Mouse (Mus musculus) C2C12 (cell line): Measurements from ENCODE around the gene Samd4b. TPM values are rescaled to one million over a fixed set of nuclear protein-coding genes. Genes with fewer than 3 reads are reported as not detected.
"Not testable (repeated sequence)": the region's sequence is repeated elsewhere in the genome, so short reads cannot be mapped to it uniquely, and the experiment has no call there.

ENCODE experiments used
- H3K27me3 ChIP-seq: one replicate; pipeline ENCODE4 v1.6.1; 2011; ENCODE audit not compliant: control insufficient read depth, insufficient read depth, insufficient read length
- H3K36me3 ChIP-seq: one replicate; pipeline ENCODE4 v1.6.1; 2011; ENCODE audit not compliant: control insufficient read depth, insufficient read depth
- H3K4me3 ChIP-seq: one replicate; pipeline ENCODE4 v1.5.1; 2011; ENCODE audit warnings: mild to moderate bottlenecking, control low read depth; ENCODE audit not compliant: poor library complexity, insufficient read depth, severe bottlenecking
- H3K79me2 ChIP-seq: one replicate; pipeline ENCODE4 v1.6.1; 2011; ENCODE audit not compliant: control insufficient read depth, insufficient read depth
- H3K79me3 ChIP-seq: one replicate; pipeline ENCODE4 v1.6.1; 2011; ENCODE audit warnings: low read depth, control low read depth
- H3ac ChIP-seq: one replicate; pipeline ENCODE3; 2011; ENCODE audit warnings: low read depth; ENCODE audit not compliant: control insufficient read depth, insufficient read length
- CEBPB ChIP-seq: IDR thresholded peaks from one replicate; pipeline ENCODE4 v1.6.1; 2011; ENCODE audit warnings: low read depth, mild to moderate bottlenecking, control low read depth, moderate library complexity
- CTCF ChIP-seq: IDR thresholded peaks from one replicate; pipeline ENCODE4 v1.5.1; 2011; ENCODE audit not compliant: control insufficient read depth, insufficient read depth, insufficient read length
- FOSL1 ChIP-seq: IDR thresholded peaks from one replicate; pipeline ENCODE4 v1.8.0; 2011; ENCODE audit warnings: mild to moderate bottlenecking, low read length; ENCODE audit not compliant: poor library complexity, insufficient read depth, severe bottlenecking
- MAX ChIP-seq: IDR thresholded peaks from one replicate; pipeline ENCODE4 v1.6.1; 2011; ENCODE audit warnings: mild to moderate bottlenecking, control low read depth
- MYOD1 ChIP-seq: IDR thresholded peaks from one replicate; pipeline ENCODE4 v1.6.1; 2011; ENCODE audit warnings: low read depth; ENCODE audit not compliant: control insufficient read depth, insufficient read length
- MYOG ChIP-seq: IDR thresholded peaks from one replicate; pipeline ENCODE4 v1.6.1; 2011; ENCODE audit not compliant: control insufficient read depth, insufficient read length; ENCODE audit errors: extremely low read depth
- USF1 ChIP-seq: IDR thresholded peaks from one replicate; pipeline ENCODE4 v1.6.1; 2011; ENCODE audit warnings: low read depth, mild to moderate bottlenecking, control low read depth, moderate library complexity
- polyA plus RNA-seq: library from polyadenylated mRNA; unstranded; fragments of >200 nt; fragmentation: generic; extraction: Trizol; gene quantifications from one replicate; pipeline ENCODE4 v1.2.1, GENCODE M21; 2012; ENCODE audit warnings: missing spikeins

The Samd4b gene
- polyA plus RNA-seq, 1 experiment, result 42.6 TPM

DNA sequence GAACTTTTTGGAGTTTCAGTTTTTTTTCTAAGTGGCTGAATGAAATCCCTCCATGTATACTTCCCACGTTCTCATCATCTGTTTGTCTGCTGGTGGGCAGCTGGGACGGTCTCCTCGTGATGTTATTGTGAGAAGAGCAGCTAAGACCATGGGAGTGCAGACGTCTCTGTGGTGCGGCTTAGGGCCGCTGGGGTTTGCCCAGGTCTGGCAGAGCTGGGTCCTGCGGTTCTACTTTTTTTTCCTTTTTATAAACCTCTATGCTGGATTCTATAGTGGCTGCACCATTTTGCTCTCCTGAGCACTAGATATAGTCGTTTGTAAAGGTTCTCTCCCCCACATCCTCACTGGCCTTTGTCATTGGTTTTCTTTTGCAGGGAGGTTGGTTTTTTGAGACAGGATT, 86.5 kb downstream of the Samd4b start:
- Histone ChIP-seq H3K79me3 (no peaks in the 10 kb centered on the region), H3K79me2 (no peaks in the 10 kb centered on the region), H3K27me3 (peaks cover 20% of the 10 kb centered on the region), H3K36me3 (no peaks in the 10 kb centered on the region), H3ac (no peak overlapping the region), H3K4me3 (no peak overlapping the region)
- TF ChIP-seq MYOD1 (no peak), MYOG (no peak)

DNA sequence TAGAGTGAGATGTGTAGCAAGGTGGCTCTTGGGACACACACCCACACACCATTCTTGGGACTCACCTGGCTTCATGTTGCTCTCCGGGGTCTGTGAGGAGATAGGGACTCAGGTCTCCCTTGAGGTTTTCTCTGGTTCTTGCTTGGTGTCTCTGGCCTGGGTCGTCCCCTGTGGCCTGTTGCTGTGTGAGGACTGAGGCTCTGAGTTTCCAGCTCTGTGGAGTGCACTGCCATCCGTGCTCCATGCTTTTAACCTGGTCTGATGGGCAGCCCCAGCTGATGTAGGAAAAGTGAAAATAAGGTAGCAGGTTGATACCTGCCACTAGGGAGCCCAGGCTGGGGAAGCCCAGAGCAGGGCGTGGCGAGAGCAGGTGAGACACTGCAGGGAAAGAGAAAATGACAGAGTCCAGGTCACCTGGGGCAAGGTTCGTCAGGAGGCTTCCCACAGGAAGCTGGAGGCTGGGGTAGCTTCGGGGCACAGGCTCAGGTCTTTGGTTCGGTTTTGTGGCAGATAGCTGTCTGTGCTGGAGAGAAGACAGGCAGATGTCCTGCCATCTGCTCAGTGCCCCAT, 87.5 kb downstream of the Samd4b start, which contains the start of gene Ifnl2:
TSS of gene Ifnl2 (minus strand) at position 51 of the 570 bp plus-strand sequence.
- H3ac ChIP-seq, H3K79me3 ChIP-seq, H3K4me3 ChIP-seq, H3K36me3 ChIP-seq, H3K79me2 ChIP-seq: not testable (repeated sequence)
- H3K27me3 ChIP-seq, result peaks cover 17% of the 10 kb centered on the region

GRCm38 (mm10) chr7:28509121-28509520, 88.8 kb downstream of the Samd4b start:
- not testable (repeated sequence) for H3ac ChIP-seq, H3K36me3 ChIP-seq, H3K4me3 ChIP-seq, H3K79me3 ChIP-seq, H3K79me2 ChIP-seq
- H3K27me3 ChIP-seq, result peaks cover 22% of the 10 kb centered on the region

DNA sequence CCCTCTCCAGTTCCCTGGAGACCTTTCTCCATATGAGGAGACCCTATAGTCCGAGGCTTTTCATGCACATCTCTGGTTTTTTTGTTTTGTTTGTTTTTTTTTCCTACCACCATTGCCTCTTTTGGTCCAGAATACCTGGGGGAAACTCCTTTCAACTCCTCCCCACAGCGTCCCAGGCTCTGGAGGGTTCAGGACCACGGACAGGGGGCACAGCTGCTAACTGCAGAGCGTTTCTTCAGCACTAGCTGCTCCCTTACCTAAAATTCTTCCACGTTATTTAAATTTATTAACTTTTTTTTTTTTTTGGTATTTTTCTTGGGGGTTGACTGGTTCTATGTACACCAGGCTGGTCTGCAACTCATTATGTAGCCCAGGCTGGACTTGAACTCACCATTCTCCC, 92.4 kb downstream of the Samd4b start:
- Histone ChIP-seq H3K27me3 (peaks cover 6% of the 10 kb centered on the region), H3K79me3 (no peaks in the 10 kb centered on the region), H3K36me3 (no peaks in the 10 kb centered on the region), H3ac (no peak overlapping the region), H3K4me3 (no peak overlapping the region), H3K79me2 (no peaks in the 10 kb centered on the region)
- no peak for TF ChIP-seq USF1
- no peak for TF ChIP-seq CEBPB
- TF ChIP-seq CTCF, result no peak
- no peak for TF ChIP-seq MYOD1
- no peak for TF ChIP-seq MYOG
- no peak for TF ChIP-seq FOSL1
- no peak for TF ChIP-seq MAX

DNA sequence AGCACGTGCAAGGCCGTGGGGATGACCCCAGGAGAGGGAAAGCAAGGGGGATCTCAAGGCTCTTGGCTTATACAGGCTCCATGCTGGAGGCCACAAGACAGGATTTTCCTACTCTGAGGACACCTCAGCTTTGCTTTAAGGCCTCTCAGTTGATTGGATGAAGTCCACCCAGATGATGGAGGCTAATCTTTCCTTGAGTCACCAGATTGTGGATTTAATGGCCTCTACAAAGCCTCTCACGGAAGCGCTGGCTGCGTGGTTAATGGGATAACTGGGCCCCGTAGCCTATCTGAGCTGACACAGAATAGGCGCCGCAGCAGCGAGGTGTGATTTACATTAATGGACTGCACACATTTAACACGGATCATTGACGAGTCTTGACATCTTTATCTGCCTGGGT, 102.5 kb downstream of the Samd4b start:
- no peaks in the 10 kb centered on the region for H3K79me2 ChIP-seq
- no peaks in the 10 kb centered on the region for H3K36me3 ChIP-seq
- no peak for TF ChIP-seq MYOD1
- TF ChIP-seq MAX, result no peak
- TF ChIP-seq CTCF, result no peak
- TF ChIP-seq CEBPB, result no peak
- TF ChIP-seq MYOG, result no peak
- TF ChIP-seq USF1, result no peak
- no peak for TF ChIP-seq FOSL1
- peaks cover 20% of the 10 kb centered on the region for H3K27me3 ChIP-seq
- H3K79me3 ChIP-seq, result no peaks in the 10 kb centered on the region
- H3K4me3 ChIP-seq, result no peak overlapping the region
- H3ac ChIP-seq, result no peak overlapping the region

GRCm38 (mm10) chr7:28492310-28492709, 105.6 kb downstream of the Samd4b start:
- H3K4me3 ChIP-seq, result no peak overlapping the region
- peaks cover 9% of the 10 kb centered on the region for H3K27me3 ChIP-seq
- H3K79me2 ChIP-seq, result no peaks in the 10 kb centered on the region
- H3K36me3 ChIP-seq, result no peaks in the 10 kb centered on the region
- no peak overlapping the region for H3ac ChIP-seq
- TF ChIP-seq MYOG (no peak), USF1 (no peak), CEBPB (no peak), FOSL1 (no peak), MYOD1 (no peak), CTCF (no peak), MAX (no peak)
- no peaks in the 10 kb centered on the region for H3K79me3 ChIP-seq

GRCm38 (mm10) chr7:28490903-28491302, 107.0 kb downstream of the Samd4b start:
- Histone ChIP-seq H3ac (no peak overlapping the region), H3K79me3 (no peaks in the 10 kb centered on the region), H3K36me3 (no peaks in the 10 kb centered on the region), H3K4me3 (no peak overlapping the region), H3K79me2 (no peaks in the 10 kb centered on the region), H3K27me3 (no peaks in the 10 kb centered on the region)
- TF ChIP-seq MAX, result no peak
- TF ChIP-seq MYOG, result no peak
- no peak for TF ChIP-seq CTCF
- no peak for TF ChIP-seq CEBPB
- TF ChIP-seq USF1, result no peak
- TF ChIP-seq FOSL1, result no peak
- TF ChIP-seq MYOD1, result no peak
